Mouse (Mus musculus): Measurements from ENCODE around the gene Cox10. TPM values are rescaled to one million over a fixed set of nuclear protein-coding genes. Genes with fewer than 3 reads are reported as not detected.

The Cox10 gene
- polyA plus RNA-seq, 1 experiment from 2014 or later: 7.4 TPM

GRCm38 (mm10) chr11:64039600-64039999 lies 39.7 kb downstream of the Cox10 start:
- no peak overlapping the region for H3K27ac ChIP-seq (ENCODE audit: low read length)
- peaks cover 4% of the 10 kb centered on the region for H3K4me1 ChIP-seq (ENCODE audit: control insufficient read depth, low read depth, low read length)
- H3K36me3 ChIP-seq (ENCODE audit: control insufficient read depth, insufficient read depth): no peaks in the 10 kb centered on the region
- no peak overlapping the region for H3K4me2 ChIP-seq (ENCODE audit: low read depth, low read length)
- H3K9me3 ChIP-seq (replicated peaks; ENCODE audit: control insufficient read depth, low read length): no peaks in the 10 kb centered on the region
- ATAC-seq (ENCODE audit: low read depth): no peak
- H3K27me3 ChIP-seq (ENCODE audit: control insufficient read depth, insufficient read depth, low read depth, low read length): no peaks in the 10 kb centered on the region
- WGBS (ENCODE audit: insufficient replicate concordance): 28% methylated on average over 1 of the region's 1 CpGs
- H3K4me3 ChIP-seq (ENCODE audit: low read depth, low read length): no peak overlapping the region
- H3K9ac ChIP-seq (ENCODE audit: low read depth, low read length): no peak overlapping the region

- Histone ChIP-seq H3K4me3 (ENCODE audit: low read depth, low read length) (no peak overlapping the region), H3K27me3 (ENCODE audit: control insufficient read depth, insufficient read depth, low read depth, low read length) (no peaks in the 10 kb centered on the region), H3K9me3 (replicated peaks; ENCODE audit: control insufficient read depth, low read length) (no peaks in the 10 kb centered on the region), H3K4me1 (ENCODE audit: control insufficient read depth, low read depth, low read length) (peaks cover 4% of the 10 kb centered on the region), H3K27ac (ENCODE audit: low read length) (no peak overlapping the region), H3K9ac (ENCODE audit: low read depth, low read length) (no peak overlapping the region), H3K36me3 (ENCODE audit: control insufficient read depth, insufficient read depth) (no peaks in the 10 kb centered on the region), H3K4me2 (ENCODE audit: low read depth, low read length) (no peak overlapping the region)
- WGBS (ENCODE audit: insufficient replicate concordance): 48% methylated on average over 15 of the region's 15 CpGs
- ATAC-seq (ENCODE audit: low read depth): no peak
Measured at GRCm38 (mm10) chr11:64037471-64038125, 41.7 kb downstream of the Cox10 start.

GRCm38 (mm10) chr11:64036306-64036705 lies 43.0 kb downstream of the Cox10 start:
- no peaks in the 10 kb centered on the region for H3K27me3 ChIP-seq (ENCODE audit: control insufficient read depth, insufficient read depth, low read depth, low read length)
- no peak overlapping the region for H3K4me3 ChIP-seq (ENCODE audit: low read depth, low read length)
- WGBS (ENCODE audit: insufficient replicate concordance): 72% methylated on average over 7 of the region's 7 CpGs
- ATAC-seq (ENCODE audit: low read depth): no peak
- H3K27ac ChIP-seq (ENCODE audit: low read length): no peak overlapping the region
- H3K4me1 ChIP-seq (ENCODE audit: control insufficient read depth, low read depth, low read length): peaks cover 4% of the 10 kb centered on the region
- no peak overlapping the region for H3K4me2 ChIP-seq (ENCODE audit: low read depth, low read length)
- H3K9ac ChIP-seq (ENCODE audit: low read depth, low read length): no peak overlapping the region
- H3K36me3 ChIP-seq (ENCODE audit: control insufficient read depth, insufficient read depth): no peaks in the 10 kb centered on the region
- no peaks in the 10 kb centered on the region for H3K9me3 ChIP-seq (replicated peaks; ENCODE audit: control insufficient read depth, low read length)

- 65% methylated on average over 4 of the region's 4 CpGs for WGBS (ENCODE audit: insufficient replicate concordance)
- H3K27me3 ChIP-seq (ENCODE audit: control insufficient read depth, insufficient read depth, low read depth, low read length): no peaks in the 10 kb centered on the region
- H3K4me1 ChIP-seq (ENCODE audit: control insufficient read depth, low read depth, low read length): peaks cover 4% of the 10 kb centered on the region
- no peak overlapping the region for H3K4me3 ChIP-seq (ENCODE audit: low read depth, low read length)
- no peak for ATAC-seq (ENCODE audit: low read depth)
- H3K9ac ChIP-seq (ENCODE audit: low read depth, low read length): no peak overlapping the region
- H3K9me3 ChIP-seq (replicated peaks; ENCODE audit: control insufficient read depth, low read length): no peaks in the 10 kb centered on the region
- no peak overlapping the region for H3K27ac ChIP-seq (ENCODE audit: low read length)
- no peak overlapping the region for H3K4me2 ChIP-seq (ENCODE audit: low read depth, low read length)
- H3K36me3 ChIP-seq (ENCODE audit: control insufficient read depth, insufficient read depth): no peaks in the 10 kb centered on the region
Measured at GRCm38 (mm10) chr11:64035709-64036108, 43.6 kb downstream of the Cox10 start.

- H3K27me3 ChIP-seq (ENCODE audit: control insufficient read depth, insufficient read depth, low read depth, low read length): no peaks in the 10 kb centered on the region
- H3K4me1 ChIP-seq (ENCODE audit: control insufficient read depth, low read depth, low read length): peaks cover 4% of the 10 kb centered on the region
- H3K27ac ChIP-seq (ENCODE audit: low read length): no peak overlapping the region
- H3K36me3 ChIP-seq (ENCODE audit: control insufficient read depth, insufficient read depth): no peaks in the 10 kb centered on the region
- no peak overlapping the region for H3K4me3 ChIP-seq (ENCODE audit: low read depth, low read length)
- H3K4me2 ChIP-seq (ENCODE audit: low read depth, low read length): no peak overlapping the region
- WGBS (ENCODE audit: insufficient replicate concordance): 71% methylated on average over 5 of the region's 5 CpGs
- H3K9me3 ChIP-seq (replicated peaks; ENCODE audit: control insufficient read depth, low read length): no peaks in the 10 kb centered on the region
- ATAC-seq (ENCODE audit: low read depth): no peak
- H3K9ac ChIP-seq (ENCODE audit: low read depth, low read length): no peak overlapping the region
Measured at GRCm38 (mm10) chr11:64034686-64035085, 44.6 kb downstream of the Cox10 start.

GRCm38 (mm10) chr11:64027423-64027822 lies 51.8 kb downstream of the Cox10 start:
- ATAC-seq (ENCODE audit: low read depth): no peak

GRCm38 (mm10) chr11:64025843-64026242 lies 53.4 kb downstream of the Cox10 start:
- Histone ChIP-seq H3K9ac (ENCODE audit: low read depth, low read length) (no peak overlapping the region), H3K9me3 (replicated peaks; ENCODE audit: control insufficient read depth, low read length) (no peaks in the 10 kb centered on the region), H3K27me3 (ENCODE audit: control insufficient read depth, insufficient read depth, low read depth, low read length) (no peaks in the 10 kb centered on the region), H3K4me1 (ENCODE audit: control insufficient read depth, low read depth, low read length) (no peaks in the 10 kb centered on the region), H3K4me3 (ENCODE audit: low read depth, low read length) (no peak overlapping the region), H3K27ac (ENCODE audit: low read length) (no peak overlapping the region), H3K36me3 (ENCODE audit: control insufficient read depth, insufficient read depth) (no peaks in the 10 kb centered on the region), H3K4me2 (ENCODE audit: low read depth, low read length) (no peak overlapping the region)
- WGBS (ENCODE audit: insufficient replicate concordance): 60% methylated on average over 4 of the region's 4 CpGs
- no peak for ATAC-seq (ENCODE audit: low read depth)

More at GRCm38 (mm10) chr11:64027423-64027822, 51.8 kb downstream of the Cox10 start:
- no peaks in the 10 kb centered on the region for H3K36me3 ChIP-seq (ENCODE audit: control insufficient read depth, insufficient read depth)
- H3K4me3 ChIP-seq (ENCODE audit: low read depth, low read length): no peak overlapping the region
- no peak overlapping the region for H3K9ac ChIP-seq (ENCODE audit: low read depth, low read length)
- 73% methylated on average over 8 of the region's 8 CpGs for WGBS (ENCODE audit: insufficient replicate concordance)
- no peak overlapping the region for H3K4me2 ChIP-seq (ENCODE audit: low read depth, low read length)
- H3K4me1 ChIP-seq (ENCODE audit: control insufficient read depth, low read depth, low read length): no peaks in the 10 kb centered on the region
- no peaks in the 10 kb centered on the region for H3K27me3 ChIP-seq (ENCODE audit: control insufficient read depth, insufficient read depth, low read depth, low read length)
- H3K9me3 ChIP-seq (replicated peaks; ENCODE audit: control insufficient read depth, low read length): no peaks in the 10 kb centered on the region
- H3K27ac ChIP-seq (ENCODE audit: low read length): no peak overlapping the region

DNA sequence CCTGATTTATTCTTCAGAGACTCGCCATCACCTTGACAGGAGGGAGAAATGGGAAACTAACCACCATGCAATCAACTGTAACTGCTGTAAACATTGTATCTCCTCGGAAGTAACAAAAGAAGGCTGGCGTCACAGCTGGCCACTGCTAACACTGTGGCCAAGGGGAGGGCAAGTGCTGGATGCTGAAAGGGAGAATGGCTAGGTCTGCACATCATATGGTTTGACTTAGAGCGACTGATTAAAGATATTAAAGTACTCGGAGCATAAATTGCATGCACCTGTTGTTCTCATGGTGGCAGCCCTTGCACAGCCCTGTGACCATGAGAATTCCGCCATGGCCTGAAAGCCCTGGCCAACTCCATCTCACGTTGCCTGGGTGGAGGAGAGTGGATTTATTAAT lies 54.7 kb downstream of the Cox10 start:
- no peaks in the 10 kb centered on the region for H3K27me3 ChIP-seq (ENCODE audit: control insufficient read depth, insufficient read depth, low read depth, low read length)
- H3K9ac ChIP-seq (ENCODE audit: low read depth, low read length): no peak overlapping the region
- no peaks in the 10 kb centered on the region for H3K4me1 ChIP-seq (ENCODE audit: control insufficient read depth, low read depth, low read length)
- no peak overlapping the region for H3K4me2 ChIP-seq (ENCODE audit: low read depth, low read length)
- no peak for ATAC-seq (ENCODE audit: low read depth)
- H3K4me3 ChIP-seq (ENCODE audit: low read depth, low read length): no peak overlapping the region
- no peaks in the 10 kb centered on the region for H3K9me3 ChIP-seq (replicated peaks; ENCODE audit: control insufficient read depth, low read length)
- H3K36me3 ChIP-seq (ENCODE audit: control insufficient read depth, insufficient read depth): no peaks in the 10 kb centered on the region
- 67% methylated on average over 7 of the region's 7 CpGs for WGBS (ENCODE audit: insufficient replicate concordance)
- H3K27ac ChIP-seq (ENCODE audit: low read length): no peak overlapping the region

DNA sequence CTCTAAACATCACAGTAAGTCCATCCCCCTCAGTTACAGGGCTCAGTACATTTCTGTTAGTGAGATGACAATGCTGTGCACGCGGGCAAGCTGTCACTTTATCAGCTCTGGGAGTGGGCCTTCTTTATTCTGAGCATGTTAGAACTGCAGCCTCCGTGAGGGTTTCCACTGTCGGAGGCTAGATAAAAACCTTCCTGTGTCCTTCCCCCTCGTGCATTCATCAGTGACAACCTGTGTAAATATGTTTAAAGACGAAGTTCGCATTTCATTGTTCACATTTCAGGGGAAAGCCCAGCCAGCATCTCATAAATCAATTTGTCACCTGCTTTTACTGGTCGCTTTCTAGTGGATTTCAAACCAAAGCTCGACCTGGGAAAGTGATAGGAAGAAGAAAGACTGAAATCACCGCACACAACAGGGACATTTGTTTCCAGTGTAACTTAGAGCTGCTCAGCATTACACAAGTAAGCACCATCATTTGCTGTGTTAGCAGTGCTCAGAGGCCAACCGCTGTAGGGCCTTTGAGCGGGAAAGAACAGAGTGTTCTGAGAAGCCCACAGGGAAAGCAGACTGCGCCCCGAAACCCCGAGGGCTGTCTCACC lies 55.8 kb downstream of the Cox10 start:
- Histone ChIP-seq H3K36me3 (ENCODE audit: control insufficient read depth, insufficient read depth) (no peaks in the 10 kb centered on the region), H3K4me2 (ENCODE audit: low read depth, low read length) (no peak overlapping the region), H3K9ac (ENCODE audit: low read depth, low read length) (no peak overlapping the region), H3K27me3 (ENCODE audit: control insufficient read depth, insufficient read depth, low read depth, low read length) (no peaks in the 10 kb centered on the region), H3K4me1 (ENCODE audit: control insufficient read depth, low read depth, low read length) (peaks cover 3% of the 10 kb centered on the region; the same call in 1 of the 2 replicates), H3K27ac (ENCODE audit: low read length) (no peak overlapping the region), H3K9me3 (replicated peaks; ENCODE audit: control insufficient read depth, low read length) (no peaks in the 10 kb centered on the region), H3K4me3 (ENCODE audit: low read depth, low read length) (no peak overlapping the region)
- 50% methylated on average over 15 of the region's 15 CpGs for WGBS (ENCODE audit: insufficient replicate concordance)
- ATAC-seq (ENCODE audit: low read depth): no peak
